Mouse (Mus musculus) heart, postnatal 0 days (tissue): ENCODE data around the gene Mrps7. TPM values are rescaled to one million over a fixed set of nuclear protein-coding genes. Genes with fewer than 3 reads are reported as not detected.

ENCODE experiments used
- ATAC-seq: fragments of 200-750 bp; cut with Nextera tagmentation; 2 replicates; pipeline ENCODE4 v1.8.0; 2017; ENCODE audit warnings: low read depth, moderate number of reproducible peaks, moderate library complexity; ENCODE audit not compliant: insufficient read depth
- DNase-seq: peaks from one replicate; pipeline ENCODE4 v3.0.0-alpha.2; 2016; ENCODE audit warnings: low spot score
- H3K27ac ChIP-seq: fragments of 300-500 bp; sonication (generic); 2 replicates; pipeline ENCODE4 v1.5.1; 2014; ENCODE audit warnings: low read depth, mild to moderate bottlenecking
- H3K27me3 ChIP-seq: fragments of 300-500 bp; sonication (generic); 2 replicates; pipeline ENCODE4 v1.6.1; 2014; ENCODE audit warnings: low read length, mixed read lengths; ENCODE audit not compliant: control insufficient read depth, insufficient read depth
- H3K36me3 ChIP-seq: fragments of 300-500 bp; sonication (generic); replicated peaks from 2 replicates; pipeline ENCODE4 v1.6.1; 2014; ENCODE audit warnings: low read length, mixed read lengths; ENCODE audit not compliant: control insufficient read depth, insufficient read depth
- H3K4me1 ChIP-seq: fragments of 300-500 bp; sonication (generic); 2 replicates; pipeline ENCODE4 v1.6.1; 2014; ENCODE audit warnings: antibody characterized with exemption; ENCODE audit not compliant: control insufficient read depth, insufficient read depth
- H3K4me2 ChIP-seq: fragments of 300-500 bp; sonication (generic); 2 replicates; pipeline ENCODE4 v1.6.1; 2014; ENCODE audit warnings: low read depth, mild to moderate bottlenecking, low read length, moderate library complexity
- H3K4me3 ChIP-seq: fragments of 300-500 bp; sonication (generic); 2 replicates; pipeline ENCODE4 v1.5.1; 2014; ENCODE audit warnings: low read depth, low read length
- H3K9ac ChIP-seq: fragments of 300-500 bp; sonication (generic); replicated peaks from 2 replicates; pipeline ENCODE4 v1.6.1; 2014; ENCODE audit warnings: low read depth, low read length, mixed read lengths
- H3K9me3 ChIP-seq: fragments of 300-500 bp; sonication (generic); replicated peaks from 2 replicates; pipeline ENCODE4 v1.6.1; 2016; ENCODE audit warnings: low read length; ENCODE audit not compliant: control insufficient read depth
- CTCF ChIP-seq: IDR thresholded peaks from 2 replicates; pipeline ENCODE4 v1.5.1; 2016; ENCODE audit warnings: antibody characterized with exemption, control low read depth, low read depth
- EP300 ChIP-seq: IDR thresholded peaks from 2 replicates; pipeline ENCODE4 v1.6.1; 2016; ENCODE audit warnings: antibody characterized with exemption, low read depth
- WGBS: fragments of 180-500 bp; shearing (Covaris S2); extraction: QIAGEN DNeasy Blood & Tissue Kit; methylation state at CpG from one replicate; pipeline ENCODE4 v1.1.7; 2014; 5-methylcytosine and 5-hydroxymethylcytosine counted together
- polyA plus RNA-seq: library from polyadenylated mRNA; unstranded; fragments of >200 nt; fragmentation: Nextera tagmentation; extraction: Ambion mirVana; gene quantifications from 2 replicates; pipeline ENCODE4 v1.2.1, GENCODE M21; 2015
- total RNA-seq: library from RNA; depleted of rRNA; stranded (reverse); fragments of >200 nt; gene quantifications from 2 replicates; pipeline ENCODE4 v1.2.3, GENCODE M21; 2014; ENCODE audit warnings: low replicate concordance; rRNA removed

The Mrps7 gene
- total RNA-seq (53.1 and 56.7 TPM in 2 replicates), polyA plus RNA-seq (85.1 and 86.4 TPM in 2 replicates)

DNA sequence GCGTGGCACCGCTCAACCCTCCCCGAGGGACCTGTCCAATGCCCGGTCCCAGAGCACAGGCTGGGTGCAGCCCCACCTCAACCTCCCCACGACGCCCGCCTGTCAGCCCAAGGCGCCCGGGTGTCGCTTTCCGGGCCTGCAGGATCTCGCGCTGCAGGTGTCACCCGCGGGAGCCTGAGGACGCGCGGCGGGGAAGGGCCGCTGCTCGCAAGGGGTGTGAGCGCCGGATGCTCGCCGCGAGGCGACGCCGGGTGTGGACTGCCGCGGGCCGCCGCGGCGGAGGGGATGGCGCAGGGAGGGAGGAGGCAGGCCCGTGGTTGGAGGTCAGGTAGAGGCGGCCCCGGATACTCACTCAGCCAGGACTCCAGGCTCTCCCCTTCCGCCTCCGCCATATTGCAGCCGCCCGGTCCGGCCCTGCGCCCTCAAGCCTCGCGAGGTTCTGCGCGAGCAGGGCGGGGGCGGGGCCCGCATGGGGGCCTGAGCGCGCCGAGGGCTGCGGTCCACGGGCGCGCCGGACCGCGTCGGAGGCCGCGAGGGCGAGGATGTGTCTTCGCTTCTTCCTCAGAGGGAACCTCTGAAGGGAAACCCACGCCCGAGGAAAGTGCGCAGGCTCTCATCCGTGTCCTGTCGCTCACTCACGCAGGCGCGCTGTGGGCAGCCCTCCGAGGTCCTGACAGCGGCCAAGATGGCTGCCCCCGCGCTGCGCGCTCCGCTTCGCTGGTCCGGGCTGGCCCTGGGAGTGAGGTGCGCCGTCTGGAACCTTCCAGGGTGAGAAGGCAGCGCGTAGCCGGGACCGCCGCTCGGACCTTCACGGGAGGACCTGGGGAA lies at the start of gene Mrps7, which contains the start of gene Gga3:
Gene Mrps7, plus strand, starts transcription at position 450 of the 828 bp plus-strand sequence.
Gene Gga3, minus strand, starts transcription at position 576 of the 828 bp plus-strand sequence.
- H3K4me3 ChIP-seq, result peak within 1 kb of the TSS; percentile 92
- H3K4me2 ChIP-seq, result peak within 1 kb of the TSS; percentile 71
- H3K36me3 ChIP-seq, result peaks cover 35% of the 10 kb centered on the region
- peaks cover 21% of the 10 kb centered on the region; the same call in 1 of the 2 replicates for H3K4me1 ChIP-seq
- peak; percentile 87 for DNase-seq
- TF ChIP-seq CTCF, result no peak
- TF ChIP-seq EP300, result peak; percentile 96
- peak; percentile 96 for ATAC-seq
- no peaks in the 10 kb centered on the region for H3K27me3 ChIP-seq
- WGBS, result under 1% methylated on average over 90 of the region's 93 CpGs
- peak within 1 kb of the TSS; percentile 96 for H3K9ac ChIP-seq
- no peaks in the 10 kb centered on the region for H3K9me3 ChIP-seq
- H3K27ac ChIP-seq, result peak within 1 kb of the TSS; percentile 97

- H3K9ac ChIP-seq, result no peak overlapping the region
- H3K27ac ChIP-seq, result no peak overlapping the region
- no peak for DNase-seq
- ATAC-seq, result no peak
- TF ChIP-seq EP300 (no peak), CTCF (no peak)
- no peaks in the 10 kb centered on the region for H3K27me3 ChIP-seq
- H3K4me1 ChIP-seq, result no peaks in the 10 kb centered on the region
- no peaks in the 10 kb centered on the region for H3K9me3 ChIP-seq
- H3K36me3 ChIP-seq, result no peaks in the 10 kb centered on the region
- 74% methylated on average over 17 of the region's 17 CpGs for WGBS
- H3K4me2 ChIP-seq, result no peak overlapping the region
- no peak overlapping the region for H3K4me3 ChIP-seq
Observed at GRCm38 (mm10) chr11:115555717-115556116, 48.0 kb upstream of the Mrps7 start.

- no peaks in the 10 kb centered on the region for H3K9me3 ChIP-seq
- DNase-seq, result no peak
- H3K27ac ChIP-seq, result no peak overlapping the region
- no peaks in the 10 kb centered on the region for H3K27me3 ChIP-seq
- peaks cover 22% of the 10 kb centered on the region for H3K36me3 ChIP-seq
- H3K4me1 ChIP-seq, result peaks cover 10% of the 10 kb centered on the region
- no peak for ATAC-seq
- H3K9ac ChIP-seq, result no peak overlapping the region
- peak overlapping the region; percentile 78 for H3K4me2 ChIP-seq
- no peak for TF ChIP-seq CTCF
- TF ChIP-seq EP300, result no peak
- peak overlapping the region; percentile 67 for H3K4me3 ChIP-seq
- 38% methylated on average over 4 of the region's 4 CpGs for WGBS
Observed at GRCm38 (mm10) chr11:115563406-115563805, 40.3 kb upstream of the Mrps7 start.

DNA sequence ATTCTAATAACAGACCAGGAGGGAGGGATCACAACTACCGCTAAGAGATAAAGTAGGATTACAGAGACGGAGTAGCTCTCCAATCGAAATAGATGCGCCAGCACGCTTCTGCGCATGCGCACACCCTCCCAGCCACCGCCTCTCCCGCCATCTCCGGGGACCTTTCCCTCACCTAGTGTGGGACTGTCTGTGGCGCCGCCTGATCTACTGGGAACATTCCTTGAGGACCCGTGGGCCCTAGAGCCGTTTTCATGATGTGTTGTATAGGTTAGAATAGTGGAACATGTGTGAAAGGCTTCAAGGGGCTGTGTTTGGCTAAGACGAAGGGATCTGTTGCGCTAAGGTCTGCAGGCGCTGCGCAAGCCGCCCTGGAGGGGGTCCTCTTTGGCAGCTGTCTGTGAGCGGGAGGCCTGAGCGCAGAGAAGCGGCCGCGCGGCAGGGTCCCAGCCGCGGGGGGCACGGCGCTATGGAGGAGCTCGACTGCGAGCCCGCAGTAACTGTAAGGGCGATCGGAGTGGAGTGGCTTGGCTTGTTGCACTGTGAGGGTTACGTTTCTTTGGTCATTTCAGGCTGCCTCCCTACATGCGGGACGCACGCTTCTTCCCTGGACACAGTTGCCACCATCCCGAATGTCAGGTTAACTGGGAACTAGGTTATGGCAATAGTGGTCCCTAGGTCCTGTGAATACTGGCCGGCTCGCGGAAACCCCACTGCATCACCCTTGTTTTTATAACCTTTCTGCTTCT lies 39.5 kb upstream of the Mrps7 start, which contains the start of gene Nup85:
Gene Nup85, plus strand, starts transcription at position 371 of the 746 bp plus-strand sequence.
- TF ChIP-seq CTCF, result no peak
- peak; percentile 98 for TF ChIP-seq EP300
- Histone ChIP-seq H3K36me3 (peaks cover 30% of the 10 kb centered on the region), H3K27me3 (no peaks in the 10 kb centered on the region), H3K9ac (peak within 1 kb of the TSS; percentile 71), H3K27ac (peak within 1 kb of the TSS; percentile 83), H3K4me2 (peak within 1 kb of the TSS; percentile 78), H3K4me1 (peaks cover 10% of the 10 kb centered on the region), H3K9me3 (no peaks in the 10 kb centered on the region), H3K4me3 (peak within 1 kb of the TSS; percentile 67)
- peak; percentile 86 for ATAC-seq
- DNase-seq, result peak; percentile 93
- WGBS, result under 1% methylated on average over 42 of the region's 42 CpGs

- TF ChIP-seq CTCF, result no peak
- no peak for TF ChIP-seq EP300
- Histone ChIP-seq H3K36me3 (peaks cover 37% of the 10 kb centered on the region), H3K4me2 (peak overlapping the region; percentile 78), H3K4me1 (peaks cover 10% of the 10 kb centered on the region), H3K27me3 (no peaks in the 10 kb centered on the region), H3K9me3 (no peaks in the 10 kb centered on the region), H3K27ac (no peak overlapping the region), H3K4me3 (peak overlapping the region; percentile 67), H3K9ac (peak overlapping the region; percentile 71)
- no peak for ATAC-seq
- WGBS, result 13% methylated on average over 7 of the region's 7 CpGs
- DNase-seq, result no peak
Observed at GRCm38 (mm10) chr11:115564961-115565360, 38.8 kb upstream of the Mrps7 start.
